26 mouse cellular contexts compared by ENCODE assay signal in the genomic region with DNA sequence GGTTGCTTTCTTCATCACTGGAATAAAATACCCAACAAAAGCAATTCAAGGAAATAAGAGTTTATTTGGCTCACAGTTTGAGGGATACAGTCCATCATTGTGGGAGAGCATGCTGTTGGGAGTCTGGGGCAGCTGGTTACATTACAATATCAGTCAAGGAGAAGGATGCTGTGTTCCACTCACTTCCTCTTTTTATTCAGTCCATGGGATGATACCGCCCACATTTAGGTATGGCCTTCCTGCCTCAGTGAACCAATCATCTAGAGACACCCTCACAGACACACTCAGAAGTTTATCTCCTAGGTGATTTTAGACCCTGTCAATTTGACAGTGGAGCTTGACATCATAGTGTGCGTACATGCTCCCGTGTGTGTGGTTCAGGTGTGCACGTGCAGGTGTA. TPM values are rescaled to one million over a fixed set of nuclear protein-coding genes. Genes with fewer than 3 reads are reported as not detected.
DNase-seq lines count a peak whose midpoint lies in the region; ATAC-seq and TF ChIP-seq lines count a peak whose summit lies in the region.
"Had no signal": no experiment of that assay in that cellular context is flagged by ENCODE, and none has a peak within 500 bp of the region (broad histone marks: within the 10 kb centered on the region; RNA-seq: fewer than 3 reads in every experiment).

No protein-coding gene starts in this region.

- H3K9me3 ChIP-seq in G1E (replicated peaks) = peaks cover 17% of the 10 kb centered on the region
- H3K9me3 ChIP-seq: embryonic facial prominence, embryonic 10.5 days; embryonic facial prominence, embryonic 13.5 days; forebrain, embryonic 12.5 days; forebrain, embryonic 15.5 days; heart, embryonic 10.5 days; hindbrain, embryonic 15.5 days had no signal

- DNase-seq in G1E (ENCODE audit: low spot score) = no peak
- peak; percentile 16 for DNase-seq in splenic B cell, adult 2 months (ENCODE audit: low read depth, low spot score)
- DNase-seq in ovary, postnatal 14 days (ENCODE audit: low spot score) = no peak
- DNase-seq in right cerebral cortex, postnatal 25 days = no peak
- no peak for DNase-seq in spleen, adult 18-20 months
- DNase-seq: adrenal gland, adult 8-10 months; adrenal gland, postnatal 25 days; B cell, adult 2 months; cerebellum, adult 11-12 months; cerebellum, adult 8-10 months; cerebellum, postnatal 10 days; cerebellum, postnatal 36 days; embryo, embryonic 11 days; gastrocnemius, postnatal 25 days; heart, adult 2 months had no signal

- no peak for ATAC-seq in G1E (ENCODE audit: extremely low read depth, insufficient number of reproducible peaks, low FRiP score, poor library complexity, severe bottlenecking)
- peak; percentile 58; the same call in 1 of the 2 replicates for ATAC-seq in megakaryocyte, adult 5-6 weeks (ENCODE audit: poor library complexity, severe bottlenecking)
- ATAC-seq: activated CD4-positive, CD25-positive, alpha-beta regulatory T cell, adult 4 months; forebrain, embryonic 15.5 days had no signal

- peaks cover 5% of the 10 kb centered on the region; the same call in 1 of the 2 replicates for H3K27me3 ChIP-seq in G1E (ENCODE audit: insufficient read depth, low read length)
- H3K27me3 ChIP-seq in splenic B cell, adult 2 months (ENCODE audit: control insufficient read depth, insufficient read depth, low read length, poor library complexity, severe bottlenecking) = no peaks in the 10 kb centered on the region
- H3K27me3 ChIP-seq: CH12.LX; embryonic facial prominence, embryonic 13.5 days; forebrain, embryonic 12.5 days; forebrain, embryonic 15.5 days; hindbrain, embryonic 12.5 days; hindbrain, embryonic 15.5 days had no signal

- H3K4me1 ChIP-seq in G1E (ENCODE audit: insufficient read depth, low read depth, low read length) = peaks cover 27% of the 10 kb centered on the region
- H3K4me1 ChIP-seq: forebrain, embryonic 12.5 days; forebrain, embryonic 15.5 days; hindbrain, embryonic 15.5 days had no signal

- H3K4me3 ChIP-seq in G1E (ENCODE audit: low read depth, low read length) = peak overlapping the region; percentile 24; the same call in 1 of the 2 replicates
- H3K4me3 ChIP-seq: embryonic facial prominence, embryonic 10.5 days; embryonic facial prominence, embryonic 13.5 days; erythroblast, embryonic 14.5 days; forebrain, embryonic 12.5 days; forebrain, embryonic 15.5 days; heart, adult 2 months; heart, embryonic 10.5 days; hindbrain, embryonic 12.5 days; hindbrain, embryonic 15.5 days had no signal

- no peak for TF ChIP-seq CTCF in G1E (IDR thresholded peaks at IDR 0.05; ENCODE audit: low read depth, low read length)

- no peaks in the 10 kb centered on the region for H3K36me3 ChIP-seq in G1E (replicated peaks)
- H3K36me3 ChIP-seq in splenic B cell, adult 2 months (ENCODE audit: control insufficient read depth, insufficient read depth, low read length, poor library complexity, severe bottlenecking) = no peaks in the 10 kb centered on the region
- H3K36me3 ChIP-seq: embryonic facial prominence, embryonic 10.5 days; embryonic facial prominence, embryonic 13.5 days; forebrain, embryonic 12.5 days; forebrain, embryonic 15.5 days; heart, embryonic 10.5 days; hindbrain, embryonic 12.5 days; hindbrain, embryonic 15.5 days had no signal

RNA-seq across cellular contexts. Expression of a gene that starts 48.9 kb away (rescaled TPM):
- total RNA-seq in G1E (2014; fragmentation: Nextera tagmentation) (231 and 246 TPM in 2 replicates), G1E (2017) (78.9 and 81.3 TPM in 2 replicates)
- polyA plus RNA-seq in G1E (2012) = 101 and 106 TPM in 2 replicates
- total RNA-seq in megakaryocyte, adult 5-6 weeks (2015) = 95.9 and 105 TPM in 2 replicates
- 93.8 and 99.8 TPM in 2 replicates for total RNA-seq in megakaryocyte, adult 5-6 weeks (2017)
